Mouse (Mus musculus): ENCODE measurements around the gene Fam129b.

DNA sequence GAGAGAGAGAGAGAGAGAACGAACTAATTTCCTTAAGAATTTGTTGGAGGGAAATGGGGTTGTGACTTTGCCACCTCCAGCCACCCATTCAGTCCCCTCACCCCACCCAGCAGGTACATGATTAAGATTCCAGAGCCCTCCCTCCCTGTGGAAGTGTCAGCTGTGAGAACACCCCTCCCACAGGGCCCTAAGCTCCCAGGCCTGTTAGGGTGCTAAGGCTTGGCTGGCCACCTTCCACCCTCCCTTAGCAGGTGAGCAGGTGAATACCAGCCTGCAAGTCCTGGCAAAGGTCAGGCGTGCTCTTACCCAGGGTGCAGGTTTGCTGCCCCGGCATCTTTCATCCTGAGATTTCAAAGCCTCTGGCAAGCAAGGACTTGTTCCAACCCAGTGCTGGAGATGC, 2.5 kb downstream of the Fam129b start:
- TF ChIP-seq CTCF (IDR thresholded peaks at IDR 0.05; ENCODE audit: borderline replicate concordance, extremely low read depth, insufficient read depth, insufficient read length): no peak
- TF ChIP-seq POLR2A (IDR thresholded peaks at IDR 0.05; ENCODE audit: borderline replicate concordance, extremely low read depth, insufficient read depth, insufficient read length, poor library complexity, severe bottlenecking): no peak
